Mouse (Mus musculus) left cerebral cortex, postnatal 14 days (tissue): ENCODE measurements around the gene Ikbke. TPM values are rescaled to one million over a fixed set of nuclear protein-coding genes. Genes with fewer than 3 reads are reported as not detected.

Experiments
- DNase-seq, 2 experiments: peaks; one replicate each; pipeline ENCODE4 v3.0.0; 2021 to 2022; ENCODE audit warnings: low spot score in 2 of 2, mixed read lengths in 1 of 2
- intact Hi-C: fragments of 180-260 bp; cut with DNase I; formaldehyde crosslinking; loops from one replicate; pipeline ENCODE4 v1.15.1; 2025
- total RNA-seq, 2 experiments: library from RNA; stranded (reverse); gene quantifications; 2 replicates each; pipeline ENCODE4 v1.2.3; 2021

The Ikbke gene
- total RNA-seq, 2 experiments from 2014 or later, result 1.5 TPM

DNA sequence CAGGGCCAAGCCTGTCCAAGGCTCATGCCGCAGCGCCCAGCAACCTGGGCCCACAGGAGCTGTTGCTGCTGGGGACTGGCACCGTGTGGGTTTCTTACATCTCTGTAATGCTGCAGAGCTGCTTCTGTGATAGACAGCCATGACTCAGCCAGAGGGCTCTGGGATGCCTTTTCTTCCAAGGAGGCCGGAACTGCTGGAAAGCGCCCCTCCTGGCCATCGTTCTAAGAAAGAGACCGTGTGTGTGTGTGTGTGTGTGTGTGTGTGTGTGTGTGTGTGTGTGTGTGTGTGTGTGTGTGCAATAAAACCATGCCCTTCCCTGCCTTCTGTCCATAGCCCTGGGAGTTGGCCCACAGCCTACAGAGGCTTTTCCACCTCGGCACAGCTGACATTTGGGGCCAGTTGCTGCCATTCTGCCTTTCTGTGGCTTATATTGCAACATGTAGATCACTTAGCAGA is 69.4 kb downstream of the Ikbke start:
- intact Hi-C loops, result loop anchor here (5.0 kb wide), 1 partner anchor 37 kb away; the partner anchor contains the start of gene Rassf5
- peak; percentile 33 to 65 for DNase-seq

DNA sequence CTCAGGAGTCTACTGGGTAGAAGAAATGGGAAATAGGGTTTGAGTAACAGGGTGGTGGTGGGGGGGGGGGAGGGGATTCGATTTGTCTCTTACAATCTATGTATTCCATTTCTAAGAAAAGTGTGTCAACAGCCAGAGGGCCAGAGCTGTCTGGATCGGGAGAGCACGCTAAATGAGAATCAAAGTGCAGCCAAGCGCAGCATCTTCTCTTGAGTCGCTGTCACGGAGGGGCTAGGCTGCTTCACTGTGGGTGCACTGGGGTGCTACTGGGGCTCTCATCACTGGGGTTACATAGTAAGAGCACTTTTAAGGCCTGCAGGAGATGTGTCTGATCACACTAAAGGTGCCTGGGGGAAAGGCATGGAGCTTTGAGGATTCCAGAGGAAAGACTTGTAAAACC is 70.6 kb downstream of the Ikbke start:
- intact Hi-C loops, result loop anchor here (5.0 kb wide), 1 partner anchor 39 kb away; the partner anchor contains the start of gene Rassf5
- DNase-seq, result no peak

GRCm38 (mm10) chr1:131208081-131208480 is 71.3 kb downstream of the Ikbke start:
- intact Hi-C loops, result loop anchor here (5.0 kb wide), 1 partner anchor 39 kb away; the partner anchor contains the start of gene Rassf5
- no peak for DNase-seq

DNA sequence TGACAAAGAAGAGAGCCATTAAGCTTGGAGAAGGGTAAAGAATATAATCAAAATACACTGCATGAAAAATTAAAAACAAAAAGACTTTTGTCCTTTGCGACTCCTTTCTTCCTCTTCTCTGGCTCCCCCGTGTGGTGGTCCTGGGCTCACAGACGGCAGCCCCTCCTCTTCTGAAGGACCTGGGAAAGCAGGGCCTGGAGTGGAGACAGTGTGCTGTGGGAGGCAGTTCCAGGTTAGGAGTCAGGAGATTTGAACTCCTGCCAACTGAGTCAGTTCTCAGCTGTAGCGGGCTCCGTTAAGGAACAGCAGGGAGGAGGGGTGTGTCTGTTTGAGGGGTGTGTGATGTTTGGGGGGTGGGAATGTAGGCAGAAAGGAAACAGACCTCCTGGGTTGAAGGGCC is 71.9 kb downstream of the Ikbke start:
- DNase-seq, result peak; percentile 55 to 65
- intact Hi-C loops, result loop anchor here (5.0 kb wide), 1 partner anchor 40 kb away; the partner anchor contains the start of gene Rassf5

- DNase-seq, result no peak
- intact Hi-C loops, result loop anchor here (5.0 kb wide), 1 partner anchor 41 kb away; the partner anchor contains the start of gene Rassf5
Measured at GRCm38 (mm10) chr1:131206342-131206741, 73.1 kb downstream of the Ikbke start.

DNA sequence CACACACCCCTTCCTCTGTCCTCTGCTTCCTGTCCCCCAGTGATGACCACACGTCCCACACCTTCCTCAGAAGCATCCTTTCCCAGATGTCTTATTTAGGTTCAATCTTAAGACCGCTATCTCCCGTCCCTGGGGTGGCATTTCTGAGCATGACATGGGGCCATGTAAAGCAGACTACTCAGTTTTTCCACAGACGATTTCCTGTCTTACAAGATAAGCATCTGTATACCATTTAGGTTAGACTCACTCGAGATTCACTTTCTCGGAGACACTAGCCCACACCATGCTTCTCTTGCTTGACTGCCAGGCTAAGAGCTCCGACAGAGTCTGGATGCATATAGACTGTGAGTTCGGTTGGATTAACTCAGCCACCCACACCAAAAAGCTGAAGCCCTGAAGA is 74.9 kb downstream of the Ikbke start:
- no peak for DNase-seq
- intact Hi-C loops, result no loop called here

Other genes starting within 250 kb of the Ikbke start
- 10 to 100 TPM; 25.1 to 26.0 TPM for gene Mapkapk2, start 181.8 kb downstream of the Ikbke start, total RNA-seq
- gene Dyrk3, start 141.3 kb downstream of the Ikbke start, total RNA-seq, result 10 to 100 TPM in 1 of 2 experiments, 1 to 10 TPM in 1; 9.3 to 19.0 TPM
- 10 to 100 TPM; 35.4 to 39.6 TPM for gene Eif2d, start 126.4 kb downstream of the Ikbke start, total RNA-seq
- 10 to 100 TPM; 25.1 to 25.8 TPM for gene Rassf5, start 34.3 kb downstream of the Ikbke start, total RNA-seq
- gene Srgap2, start 247.7 kb upstream of the Ikbke start, total RNA-seq, result 100 to 1,000 TPM; 101 to 106 TPM
- gene Fam72a, start 248.3 kb upstream of the Ikbke start, total RNA-seq, result 1 to 10 TPM in 1 of 2 experiments, under 1 TPM in 1; 0.99 to 2.1 TPM